Mouse (Mus musculus): ENCODE data around the gene Snapc5.
"Not testable (repeated sequence)": the region's sequence is repeated elsewhere in the genome, so short reads cannot be mapped to it uniquely, and the experiment has no call there.

Snapc5 gene

DNA sequence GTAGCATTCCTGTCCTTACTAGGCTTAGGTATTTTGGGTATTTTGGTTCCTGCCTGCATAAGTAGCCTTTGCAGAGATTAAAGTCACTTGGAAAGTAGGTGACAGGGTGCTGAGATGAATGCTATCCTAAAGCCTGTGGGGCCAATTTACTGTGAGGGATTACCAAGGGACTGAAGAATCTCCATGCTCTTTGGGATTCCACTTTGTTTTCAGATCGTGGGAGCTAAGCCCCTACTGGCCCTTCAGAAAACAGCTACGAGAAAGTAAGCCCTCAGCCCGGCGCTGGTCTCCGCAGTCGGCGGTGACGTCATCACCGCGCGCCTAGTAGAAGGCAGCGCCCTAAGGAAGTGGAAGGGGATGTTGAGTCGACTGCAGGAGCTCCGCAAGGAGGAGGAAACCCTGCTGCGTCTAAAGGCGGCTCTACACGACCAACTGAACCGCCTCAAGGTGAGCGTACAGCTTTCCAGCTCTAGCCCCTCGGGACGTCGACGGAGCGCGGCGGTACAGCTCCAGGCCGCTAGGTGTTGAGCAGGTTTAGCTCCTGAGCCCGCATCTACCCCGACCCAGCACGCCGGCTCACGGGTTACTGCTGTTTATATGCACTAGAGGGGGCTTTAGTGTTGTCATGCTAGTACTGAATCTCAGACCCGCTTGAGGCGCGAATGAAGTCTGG, at the start of gene Snapc5:
Snapc5 (plus strand) TSS at position 301 of the 673 bp plus-strand sequence.
- peak; percentile 92 to 95 for DNase-seq

DNA sequence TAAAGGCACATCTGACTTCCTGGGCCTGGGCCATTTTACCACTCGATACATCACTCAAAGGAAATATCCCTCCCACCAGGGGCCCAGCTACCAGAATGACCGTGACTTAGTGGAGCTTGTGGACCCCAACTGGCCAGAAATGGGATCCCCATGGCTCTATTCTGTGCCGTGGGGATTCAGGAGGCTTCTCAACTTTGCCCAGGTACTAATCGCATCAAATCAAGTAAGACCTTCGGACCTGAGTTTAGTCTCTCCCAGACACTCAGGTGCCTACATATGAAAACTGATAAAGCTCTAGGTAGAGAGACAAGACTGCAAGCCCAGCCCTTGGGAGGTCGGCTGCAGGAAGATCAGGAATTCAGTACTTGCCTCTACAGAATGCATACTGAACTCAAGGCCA, 47.5 kb upstream of the Snapc5 start:
- DNase-seq: no peak

DNA sequence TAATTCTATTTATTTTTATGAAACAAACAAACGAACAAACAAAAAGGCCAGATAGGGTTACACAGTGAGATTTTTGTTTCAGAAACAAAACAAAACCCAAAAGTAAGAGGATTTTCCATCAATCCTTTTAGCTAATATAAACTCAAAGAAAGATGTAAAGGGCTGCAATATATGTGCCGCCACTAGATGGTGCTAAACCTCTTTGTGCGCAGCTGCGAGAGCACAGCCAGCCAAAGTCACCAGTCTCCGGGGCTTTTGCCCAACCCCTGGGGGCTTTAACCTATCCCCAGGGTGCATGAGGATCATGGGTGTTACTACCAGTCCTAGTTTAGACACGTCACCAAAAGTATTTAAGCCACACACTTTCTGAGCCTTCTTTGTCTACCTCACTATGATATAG, 40.2 kb upstream of the Snapc5 start:
- DNase-seq: peak; percentile 46 to 80

DNA sequence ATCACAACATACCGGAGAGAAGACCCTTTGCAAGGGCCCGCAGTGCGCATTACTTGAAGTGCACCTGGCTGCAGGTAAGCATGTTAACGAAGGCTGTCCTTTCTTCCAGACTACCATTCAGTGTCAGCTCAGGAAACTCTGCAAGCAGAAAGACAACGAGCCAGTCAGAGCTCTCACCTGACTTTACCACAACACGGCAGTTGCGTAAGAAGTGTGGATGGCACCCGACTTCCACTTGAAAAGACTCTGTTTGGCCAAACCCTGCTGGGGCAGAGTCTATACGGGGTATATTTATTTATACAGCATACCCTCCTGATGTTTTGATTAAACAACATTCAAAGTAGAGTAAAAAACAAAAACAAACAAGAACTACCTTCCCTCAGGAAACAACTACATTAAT, 39.2 kb upstream of the Snapc5 start:
- DNase-seq: no peak

DNA sequence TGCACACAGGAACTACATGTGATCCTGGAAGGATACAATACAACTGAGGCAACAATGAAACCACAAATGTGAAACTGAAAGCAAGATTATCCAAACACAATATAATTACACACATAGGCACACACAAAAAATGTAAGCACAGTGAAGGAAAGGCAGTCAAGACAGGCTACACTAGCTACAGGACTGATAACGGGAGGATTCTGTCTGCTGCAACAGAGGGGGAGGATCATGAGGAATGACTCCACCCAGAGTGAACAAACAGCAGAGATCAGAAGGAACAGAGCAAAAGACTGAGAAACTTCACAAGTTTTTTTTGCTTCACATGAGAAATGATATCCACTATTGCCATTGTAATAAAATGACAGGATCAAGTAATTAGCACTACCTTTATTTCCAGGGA, 22.4 kb upstream of the Snapc5 start:
- DNase-seq: no peak

DNA sequence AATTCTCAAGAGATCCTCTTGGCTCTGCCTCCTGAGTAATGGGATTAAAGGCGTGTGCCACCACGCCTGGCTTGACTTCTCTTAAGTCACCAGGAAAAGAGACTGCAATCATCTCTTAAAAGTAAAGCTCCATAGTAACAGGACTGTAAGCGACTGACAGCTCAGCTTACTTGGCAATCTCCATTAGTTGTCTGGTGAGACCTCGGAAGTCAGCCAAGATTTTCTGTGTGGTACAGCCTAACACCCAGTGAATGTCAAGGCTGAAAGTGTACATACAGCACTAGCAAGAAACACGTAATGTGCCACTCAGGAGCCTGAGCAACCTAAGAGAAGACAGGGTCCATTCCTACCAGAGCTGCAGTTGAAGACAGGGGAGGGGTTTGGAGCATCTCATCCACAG, 18.6 kb upstream of the Snapc5 start:
- DNase-seq: no peak

DNA sequence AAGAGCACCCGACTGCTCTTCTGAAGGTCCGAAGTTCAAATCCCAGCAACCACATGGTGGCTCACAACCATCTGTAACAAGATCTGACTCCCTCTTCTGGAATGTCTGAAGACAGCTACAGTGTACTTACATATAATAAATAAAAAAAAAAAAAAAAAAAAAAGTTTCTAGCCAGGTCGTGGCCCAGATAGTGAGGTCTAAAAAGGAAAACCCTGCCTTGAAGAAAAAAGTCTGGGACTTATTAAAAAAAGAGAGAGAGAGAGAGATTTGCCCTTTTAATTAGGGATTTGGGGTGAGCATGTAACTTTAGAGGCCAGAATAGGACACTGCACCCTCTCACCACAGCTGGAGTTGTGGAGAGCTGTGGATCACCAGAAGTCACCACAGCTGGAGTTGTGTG, 9.1 kb upstream of the Snapc5 start:
- not testable (repeated sequence) for DNase-seq

DNA sequence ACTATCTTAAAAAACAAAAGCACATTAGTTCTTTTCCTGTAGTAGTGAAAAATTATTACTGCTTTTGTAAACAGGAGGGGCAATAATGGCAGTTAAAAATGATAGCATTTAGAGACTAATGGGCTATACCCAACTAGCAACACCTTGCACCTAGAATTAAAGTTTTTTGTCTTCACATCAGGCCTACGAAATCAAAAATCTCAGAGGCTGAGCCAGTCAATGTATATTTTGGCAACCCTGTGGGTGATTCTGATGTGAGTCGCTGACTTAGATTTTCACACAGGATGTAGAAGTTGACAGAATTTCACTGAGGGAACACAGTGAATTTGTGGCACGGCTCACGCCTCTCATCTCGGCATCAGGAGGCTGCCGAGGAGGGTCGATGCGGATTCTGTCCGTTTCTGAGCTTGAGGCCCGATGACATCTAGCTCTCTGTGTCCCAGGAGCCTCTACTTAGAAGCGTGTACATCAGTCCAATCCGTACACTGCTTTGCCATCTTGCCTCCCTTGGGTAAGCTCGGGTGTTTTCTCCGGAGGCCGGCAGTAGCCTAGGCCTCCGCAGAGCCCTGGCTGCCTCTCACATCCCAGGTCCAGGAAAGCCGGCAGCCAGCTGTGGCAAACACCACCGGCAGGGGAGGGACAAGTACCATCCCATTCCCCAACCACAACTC, 6.8 kb upstream of the Snapc5 start:
- DNase-seq: no peak

DNA sequence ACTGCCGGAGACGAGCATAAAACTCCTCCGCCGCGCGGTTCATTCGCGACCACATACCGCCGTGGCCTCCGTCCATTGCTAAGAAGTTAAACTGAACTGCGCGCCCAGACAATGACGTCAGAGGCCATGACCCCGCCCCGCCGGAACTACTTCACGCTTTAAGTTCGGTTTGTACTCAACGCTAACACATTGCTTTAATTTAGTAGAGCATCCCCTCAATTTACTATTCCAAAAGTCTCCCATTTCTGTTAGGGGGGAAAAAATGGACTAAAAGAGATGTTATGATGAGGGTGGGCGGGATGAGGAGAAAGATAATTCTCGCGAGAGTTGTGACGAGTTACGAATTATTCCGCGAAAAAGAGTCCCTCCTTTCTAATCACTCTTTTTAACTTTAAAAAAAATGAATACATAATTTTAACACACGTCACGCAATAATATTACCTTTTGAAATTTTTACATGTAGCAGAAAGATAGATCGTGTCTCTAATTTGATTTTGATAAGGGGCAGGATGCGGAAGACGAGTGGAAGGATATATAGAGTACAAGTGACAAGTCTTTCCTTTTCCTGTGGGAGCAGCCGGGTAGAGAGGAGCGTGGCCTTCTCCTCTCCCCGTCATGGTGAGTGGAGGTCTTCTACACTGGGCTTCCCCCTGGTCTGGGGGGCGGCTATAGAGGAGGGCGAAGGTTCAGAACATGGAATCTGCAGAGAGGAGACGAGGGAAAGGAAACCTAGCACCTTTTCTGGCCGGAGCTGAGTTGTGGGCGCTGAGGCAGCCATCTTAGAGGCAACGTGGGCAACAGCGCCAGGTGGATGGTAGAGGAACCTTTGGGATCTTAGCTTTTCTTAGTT, 6.0 kb upstream of the Snapc5 start, which contains the start of the genes Zwilch and Rpl4:
Zwilch (minus strand) TSS at position 289 of the 850 bp plus-strand sequence.
Rpl4 (plus strand) TSS at position 560 of the 850 bp plus-strand sequence.
- peak; percentile 82 to 89 for DNase-seq

DNA sequence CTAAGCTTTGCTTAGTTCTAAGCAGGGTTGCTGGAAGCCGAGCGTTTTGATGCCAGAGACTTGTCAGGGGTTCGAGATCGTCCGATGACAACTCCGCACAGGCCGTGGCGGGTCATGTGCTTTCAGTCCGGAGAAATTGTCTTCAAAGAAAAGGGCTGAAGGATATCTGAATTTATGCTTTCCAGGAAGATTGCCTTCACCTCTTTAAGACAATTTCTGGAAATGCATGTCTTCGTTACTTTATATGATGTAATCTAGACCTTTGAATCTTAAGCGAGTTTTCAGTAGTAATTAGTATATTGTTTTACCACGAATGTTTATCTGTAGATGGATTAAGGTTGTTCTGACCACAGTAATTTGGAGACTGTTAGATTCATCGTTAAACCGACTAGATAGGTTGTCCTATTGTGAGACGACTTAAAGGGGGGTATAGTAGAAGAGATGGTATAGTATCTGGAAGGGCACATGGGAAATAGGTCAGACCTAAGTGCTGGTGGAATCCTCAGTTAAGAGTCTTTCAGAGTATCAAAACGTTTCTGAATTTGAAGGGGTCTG, 5.3 kb upstream of the Snapc5 start:
- no peak for DNase-seq

DNA sequence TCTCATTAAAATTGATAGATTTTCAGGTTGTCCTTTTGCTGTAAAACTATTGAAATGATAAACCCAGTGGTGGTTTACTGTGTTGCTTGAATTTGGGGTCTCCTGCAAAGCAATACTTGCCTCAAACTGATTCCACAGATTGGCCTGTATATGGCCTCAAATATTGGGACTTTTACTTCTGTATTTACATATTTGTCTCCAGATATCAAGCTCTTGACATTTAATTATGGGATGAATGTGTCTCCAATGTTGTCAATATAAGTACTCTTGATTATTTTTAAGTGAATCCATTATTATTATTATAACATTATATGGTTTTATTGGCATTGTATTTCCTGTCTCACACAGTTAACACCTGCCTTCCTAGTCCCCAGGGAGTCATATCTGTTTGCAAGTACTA, 4.7 kb upstream of the Snapc5 start:
- DNase-seq: no peak

DNA sequence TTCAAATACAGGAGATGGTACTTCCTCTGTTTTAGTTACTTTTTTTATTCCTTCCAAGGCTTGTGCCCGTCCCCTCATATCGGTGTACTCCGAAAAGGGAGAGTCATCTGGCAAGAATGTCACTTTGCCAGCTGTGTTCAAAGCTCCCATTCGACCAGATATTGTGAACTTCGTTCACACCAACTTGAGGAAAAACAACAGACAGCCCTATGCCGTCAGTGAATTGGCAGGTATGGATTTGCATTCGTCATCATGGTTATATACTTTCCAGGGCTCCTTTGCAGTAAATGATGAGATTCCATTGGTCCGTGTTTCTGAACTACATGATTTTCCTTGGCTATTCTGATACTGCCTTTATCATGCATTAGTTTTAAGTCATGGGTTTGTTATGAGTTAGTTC, 4.3 kb upstream of the Snapc5 start:
- DNase-seq: no peak

DNA sequence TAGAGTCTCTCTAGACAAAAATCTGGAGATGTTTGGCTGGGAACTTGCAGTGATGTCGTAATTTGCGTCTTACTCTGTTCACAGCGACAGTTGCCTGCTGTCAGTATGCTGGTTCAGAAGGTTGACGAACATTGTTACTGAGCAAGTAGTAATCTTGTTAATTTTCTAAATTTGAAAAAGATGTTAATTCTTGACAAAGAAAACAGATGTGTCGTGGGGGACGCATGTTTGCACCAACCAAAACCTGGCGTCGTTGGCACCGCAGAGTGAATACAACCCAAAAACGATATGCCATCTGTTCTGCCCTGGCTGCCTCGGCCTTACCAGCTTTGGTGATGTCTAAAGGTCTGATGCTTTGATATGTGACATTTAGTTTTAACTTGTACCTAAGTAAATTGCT, 3.7 kb upstream of the Snapc5 start:
- DNase-seq: no peak

DNA sequence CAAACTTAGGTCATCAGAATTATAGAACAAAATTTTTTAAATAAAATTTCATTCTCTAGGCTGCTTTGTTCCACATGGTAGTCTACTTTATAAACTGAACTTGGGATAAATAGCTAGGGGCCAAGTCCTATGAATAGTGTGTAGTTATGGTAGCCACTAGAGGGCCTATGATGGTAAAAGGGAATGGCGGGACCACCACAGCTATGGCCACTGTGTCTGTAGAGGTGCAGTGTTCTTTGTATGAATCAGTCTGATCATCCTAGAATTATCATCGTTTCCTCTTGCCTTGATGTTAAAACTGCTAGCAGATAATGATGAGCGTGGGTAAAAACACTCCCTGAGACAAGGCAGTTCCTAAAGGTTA, 482 bp upstream of the Snapc5 start:
- DNase-seq: no peak

DNA sequence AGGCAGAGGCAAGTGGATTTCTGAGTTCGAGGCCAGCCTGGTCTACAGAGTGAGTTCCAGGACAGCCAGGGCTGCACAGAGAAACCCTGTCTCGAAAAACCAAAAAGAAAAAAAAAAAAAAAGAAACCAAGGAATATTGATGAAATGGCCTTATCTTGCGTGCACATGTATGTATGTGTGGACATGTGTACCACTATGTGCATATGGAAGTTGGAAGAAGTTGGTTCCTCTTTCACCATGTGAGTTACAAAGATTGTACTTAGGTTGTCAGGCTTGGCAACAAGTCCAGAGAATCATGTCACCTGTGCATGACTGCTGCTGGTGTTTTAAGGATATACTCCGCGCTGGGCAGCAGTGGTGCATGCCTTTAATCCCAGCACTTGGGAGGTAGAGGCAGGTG, 4.2 kb downstream of the Snapc5 start:
- DNase-seq: not testable (repeated sequence)

DNA sequence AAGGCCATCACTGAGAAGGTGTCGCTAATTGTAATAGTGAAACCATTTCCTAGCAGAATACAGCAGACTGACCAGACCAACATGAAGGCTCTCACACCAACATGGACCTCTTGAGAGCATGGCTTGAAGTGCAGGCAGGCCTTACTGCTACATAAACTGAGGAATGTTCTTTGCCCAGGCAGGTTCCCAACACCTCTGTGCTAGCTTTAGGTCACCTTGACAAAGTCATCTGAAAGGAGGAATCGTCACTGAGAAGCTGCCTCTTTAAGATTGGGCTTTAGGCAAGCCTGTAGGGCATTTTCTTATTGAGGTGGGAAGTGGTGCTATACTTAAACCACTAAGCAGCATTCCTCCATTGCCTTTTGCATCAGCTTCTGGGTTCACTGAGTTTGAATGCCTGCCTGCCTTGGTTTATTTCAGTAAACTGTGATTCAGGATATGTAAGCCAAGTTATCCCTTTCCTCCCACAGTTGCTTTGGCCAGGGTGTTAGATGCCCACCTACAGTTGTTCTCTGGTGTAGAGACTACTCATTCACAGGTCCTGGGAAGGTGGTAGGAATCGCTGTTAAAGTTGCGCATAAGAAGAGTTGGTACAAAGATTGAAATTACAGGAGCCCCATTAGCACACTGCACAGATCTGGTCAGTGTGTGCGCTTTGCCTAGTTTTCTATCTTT, 5.2 kb downstream of the Snapc5 start:
- DNase-seq: no peak

DNA sequence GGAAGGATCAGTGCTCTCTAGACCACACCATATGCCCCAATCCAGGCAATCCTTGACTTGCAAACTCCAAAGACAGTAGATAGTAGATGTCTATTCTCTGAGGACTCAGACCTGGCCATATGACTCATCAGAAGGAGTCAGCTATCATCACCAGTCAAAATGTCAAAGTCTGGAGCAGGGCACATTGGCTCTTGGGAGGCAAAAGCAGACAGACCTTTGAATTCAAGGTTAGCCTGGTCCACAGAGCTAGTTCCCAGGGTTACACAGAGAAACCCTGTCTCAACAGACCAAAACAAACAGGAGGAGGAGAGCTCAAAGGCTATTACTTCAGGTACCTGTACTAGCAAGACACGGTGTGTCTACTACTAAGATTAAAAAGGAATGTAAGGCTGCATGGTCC, 14.8 kb downstream of the Snapc5 start:
- DNase-seq: no peak

DNA sequence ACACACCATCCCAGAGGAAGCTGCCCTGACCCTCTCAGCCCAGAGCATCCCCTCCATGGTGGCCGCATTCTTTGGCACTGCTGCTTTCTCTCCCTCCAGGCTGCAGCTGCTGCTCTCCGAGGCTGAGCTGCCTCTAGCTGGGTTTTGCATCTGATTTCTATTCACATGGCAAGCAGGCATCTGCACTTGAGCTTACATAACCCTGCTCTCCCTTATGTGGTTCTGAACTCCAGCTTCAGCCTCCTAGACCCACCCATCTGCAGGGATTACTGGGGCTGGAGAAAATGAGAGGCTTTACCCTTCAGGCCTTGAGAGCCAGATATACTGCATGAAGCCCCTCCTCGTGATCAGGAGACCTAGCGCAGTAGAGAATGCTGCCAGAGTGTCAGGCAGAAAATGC, 16.5 kb downstream of the Snapc5 start:
- no peak for DNase-seq

DNA sequence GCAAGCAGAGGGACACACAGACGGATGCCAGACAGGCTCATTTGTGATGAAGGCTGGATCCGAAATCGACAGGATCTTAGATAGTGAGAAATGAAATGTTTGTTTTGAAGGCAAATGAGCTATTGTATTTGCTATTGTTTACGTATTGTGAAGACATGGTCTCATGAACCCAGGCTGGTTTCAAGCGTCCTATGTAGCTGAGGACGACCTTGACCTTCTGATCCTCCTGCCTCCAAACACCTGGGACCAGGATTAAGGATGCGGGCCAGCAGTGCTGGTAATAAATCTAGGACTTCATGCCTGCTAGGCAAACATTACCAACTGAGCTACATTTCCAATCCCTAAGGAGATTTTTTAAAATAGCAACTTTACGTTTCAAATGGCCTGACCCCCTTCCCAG, 18.4 kb downstream of the Snapc5 start:
- DNase-seq: no peak

DNA sequence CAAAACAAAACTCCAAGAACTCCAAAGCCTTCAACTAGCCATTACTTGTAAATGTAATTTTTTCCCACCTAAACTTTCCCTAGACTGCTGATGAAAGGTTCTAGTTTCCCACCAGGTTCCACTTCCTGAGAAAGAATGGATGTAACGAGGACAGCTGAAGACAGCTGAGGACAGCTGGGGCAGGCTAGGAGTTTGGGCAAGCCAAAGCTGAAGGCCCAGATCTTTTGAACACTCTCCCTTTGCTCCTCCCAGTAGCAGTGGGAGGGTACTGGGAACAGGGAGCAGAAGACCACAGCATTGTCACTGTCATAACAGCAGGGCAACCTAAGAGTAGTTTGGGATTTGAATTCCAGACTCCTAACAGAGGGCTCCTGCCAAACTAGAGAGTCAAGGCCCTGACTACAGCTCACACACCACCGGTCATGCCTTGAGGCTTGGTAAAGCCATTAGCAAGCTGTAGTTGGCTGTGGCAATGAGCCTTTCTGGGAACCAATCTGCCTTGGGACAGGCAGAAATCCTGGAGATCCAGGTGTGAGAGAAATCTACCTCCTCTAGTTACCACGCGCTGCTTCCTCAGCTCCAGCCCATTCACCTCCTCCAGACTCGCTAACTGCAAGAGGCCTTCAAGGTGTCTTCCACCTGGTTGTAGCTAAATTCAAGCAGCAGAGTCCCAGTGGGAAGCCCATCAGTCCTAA, 19.1 kb downstream of the Snapc5 start:
- no peak for DNase-seq

DNA sequence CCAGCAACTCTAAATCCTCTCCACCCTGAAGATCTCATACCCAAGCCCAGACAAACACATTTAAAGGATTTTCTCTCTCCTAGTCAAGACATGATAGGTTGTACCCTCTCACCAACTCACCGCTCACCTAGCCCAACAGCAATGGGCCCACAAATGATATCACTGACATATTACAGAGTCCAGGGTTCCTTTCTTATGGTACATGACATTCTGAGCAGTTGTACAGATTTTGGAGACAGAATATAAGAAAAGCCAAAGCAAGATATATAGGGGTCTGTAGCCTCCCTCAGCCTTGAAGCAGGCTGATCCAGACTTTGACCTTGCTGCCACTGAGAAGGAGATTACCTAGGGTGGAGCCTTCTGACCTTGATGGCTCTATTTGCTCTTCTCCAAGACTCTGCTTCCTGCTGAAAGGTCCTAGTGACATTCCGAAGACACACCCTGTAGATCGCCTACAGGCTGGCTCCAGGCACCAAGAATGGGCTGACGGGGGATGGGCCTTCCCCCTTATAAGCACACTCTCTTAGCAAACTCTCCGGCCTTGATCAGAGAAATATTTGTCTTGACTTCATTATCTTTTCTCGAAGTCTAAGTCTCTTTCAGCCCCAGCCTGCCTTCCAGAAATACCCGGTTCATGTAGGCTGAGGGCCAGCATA, 19.8 kb downstream of the Snapc5 start:
- DNase-seq: not testable (repeated sequence)

DNA sequence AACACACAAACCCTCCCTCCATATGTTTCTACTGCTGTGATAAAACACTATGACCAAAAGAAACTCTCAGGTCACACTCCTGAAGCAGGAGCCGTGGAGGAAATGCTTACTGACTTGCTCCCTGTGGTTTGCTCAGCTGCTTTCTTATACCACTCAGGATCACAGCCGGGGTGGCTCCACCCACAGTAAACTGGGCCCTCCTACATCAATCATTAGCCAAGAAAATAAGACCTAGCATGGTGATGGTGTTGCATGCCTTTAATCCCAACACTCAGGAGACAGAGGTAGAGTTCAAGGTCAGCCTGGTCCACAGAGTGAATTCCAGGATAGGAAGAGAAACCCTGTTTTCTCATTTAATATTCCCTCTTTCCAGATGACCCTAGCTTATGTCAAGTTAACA, 20.8 kb downstream of the Snapc5 start:
- DNase-seq: peak; percentile 44 to 65

Data from kidney, postnatal 25 days (tissue).